Mouse (Mus musculus): ENCODE results near the gene Agbl4.

DNA sequence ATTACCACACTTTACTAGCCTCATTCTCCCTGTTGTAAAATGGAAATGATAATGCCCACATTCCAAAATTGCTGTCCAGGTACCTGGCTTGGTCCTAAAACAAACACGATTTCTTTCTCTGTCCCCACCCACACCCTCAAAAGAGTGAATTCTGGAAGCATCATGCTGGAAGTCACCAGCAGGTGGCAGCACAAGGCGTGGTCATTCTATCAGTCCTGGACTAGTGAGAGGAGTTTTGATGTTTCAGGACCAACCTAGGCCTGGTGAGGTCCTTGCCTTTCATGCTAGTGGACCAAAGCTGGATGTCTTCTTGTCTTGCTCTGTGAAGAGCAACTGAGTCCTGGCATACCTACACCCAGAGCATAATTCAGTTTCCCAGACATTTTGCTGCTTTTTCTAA lies 1098.5 kb downstream of the Agbl4 start:
- TF ChIP-seq POLR2A (IDR thresholded peaks at IDR 0.05; ENCODE audit: extremely low read depth, insufficient read depth, low read length): no peak
- peak; percentile 76 for TF ChIP-seq CTCF (IDR thresholded peaks at IDR 0.05; ENCODE audit: low read depth, low read length)

Data from liver, adult 2 months (tissue).